Mouse (Mus musculus) erythroblast, embryonic 14.5 days (primary cell): ENCODE data around the gene Sfrp4.

Experiments
- GATA1 ChIP-seq: IDR thresholded peaks from 2 replicates; pipeline ENCODE4 v1.6.1; 2012; ENCODE audit warnings: low read length, inconsistent platforms, mixed read lengths
- TAL1 ChIP-seq: IDR thresholded peaks from 3 replicates; pipeline ENCODE4 v1.6.1; 2012; ENCODE audit warnings: low read length, inconsistent platforms, mixed read lengths

GRCm38 (mm10) chr13:19636131-19636530, 13.2 kb downstream of the Sfrp4 start:
- TF ChIP-seq GATA1: no peak
- TF ChIP-seq TAL1: no peak
